Mouse (Mus musculus) ES-Bruce4 (cell line): Measurements from ENCODE around the gene Mrm3.

Source experiments
- CTCF ChIP-seq: IDR thresholded peaks from one replicate; pipeline ENCODE4 v1.8.1; 2011; ENCODE audit warnings: low read depth, low read length
- POLR2A ChIP-seq: IDR thresholded peaks from one replicate; pipeline ENCODE4 v1.8.1; 2011; ENCODE audit warnings: low read length; ENCODE audit not compliant: insufficient read depth

GRCm38 (mm10) chr11:76239750-76240149 lies 3.8 kb upstream of the Mrm3 start:
- TF ChIP-seq CTCF (no peak), POLR2A (no peak)
